Mouse (Mus musculus) embryonic fibroblast, embryonic 13.5 days (primary cell): ENCODE measurements at regions not wholly inside any gene's neighbourhood (a gene's known extent, or its start where the extent isn't known, plus 50 kb on each side); places are given as distances from the start of the nearest gene placed in this dataset.

Experiments
- H3K27ac ChIP-seq: 2 replicates; pipeline ENCODE4 v1.5.1; 2012; ENCODE audit warnings: low read length, control low read depth, inconsistent platforms; ENCODE audit not compliant: insufficient read depth
- H3K4me1 ChIP-seq: 2 replicates; pipeline ENCODE4 v1.6.1; 2011; ENCODE audit warnings: low read length; ENCODE audit not compliant: control insufficient read depth, insufficient read depth
- H3K4me3 ChIP-seq: 2 replicates; pipeline ENCODE4 v1.5.1; 2011; ENCODE audit warnings: mild to moderate bottlenecking, control low read depth, low read length; ENCODE audit not compliant: insufficient read depth
- CTCF ChIP-seq: IDR thresholded peaks from 2 replicates; pipeline ENCODE4 v1.5.1; 2011; ENCODE audit warnings: mild to moderate bottlenecking, control low read depth, low read length, moderate library complexity, borderline replicate concordance; ENCODE audit not compliant: insufficient read depth
- POLR2A ChIP-seq: IDR thresholded peaks from 2 replicates; pipeline ENCODE4 v1.6.1; 2011; ENCODE audit warnings: low read depth, mild to moderate bottlenecking, control low read depth, low read length, moderate library complexity

DNA sequence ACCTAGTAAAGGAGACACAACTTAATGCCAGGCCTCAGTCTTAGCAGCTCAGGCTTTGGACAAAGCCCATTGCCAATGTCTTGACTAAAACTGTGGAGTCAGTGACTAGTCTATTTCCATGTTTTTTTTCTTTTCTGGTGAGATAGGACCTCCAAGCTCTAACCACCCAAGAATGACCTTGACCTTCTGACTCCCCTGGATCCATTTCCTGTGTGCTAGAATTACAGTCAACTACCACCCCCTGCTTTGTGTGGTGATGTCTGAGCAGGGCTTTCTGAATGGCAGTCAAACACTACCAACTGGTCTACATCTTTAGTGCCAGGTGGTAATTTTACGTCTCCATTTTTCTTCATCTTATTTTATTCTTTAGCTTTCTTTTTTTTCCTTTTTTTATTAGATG is 51.3 kb upstream of the Rnf138rt1 start:
- no peak overlapping the region for H3K4me3 ChIP-seq
- no peak for TF ChIP-seq POLR2A
- H3K4me1 ChIP-seq: no peaks in the 10 kb centered on the region
- no peak overlapping the region for H3K27ac ChIP-seq

DNA sequence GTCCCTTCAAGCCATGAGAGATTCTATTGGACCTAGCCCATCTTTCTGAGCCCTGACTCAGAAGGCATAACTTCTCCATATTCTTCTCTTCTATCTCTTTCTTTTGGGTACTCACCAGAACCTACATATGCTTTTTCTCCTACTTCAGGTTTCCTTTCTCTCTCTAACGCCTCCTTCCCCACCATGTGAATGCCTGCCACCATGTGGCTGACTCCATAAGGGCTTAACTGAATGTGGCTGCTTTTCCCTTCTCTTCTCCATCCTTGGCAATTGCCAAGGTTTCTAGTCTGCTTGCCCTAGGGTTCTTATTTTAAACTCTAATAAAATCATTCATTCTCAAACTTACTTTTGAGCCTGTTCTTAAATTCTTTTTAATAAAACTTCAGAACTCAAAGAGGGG is 53.7 kb upstream of the Rnf138rt1 start:
- no peak overlapping the region for H3K4me3 ChIP-seq
- H3K4me1 ChIP-seq: no peaks in the 10 kb centered on the region
- TF ChIP-seq POLR2A: no peak
- peak; percentile 18; the same call in 1 of the 2 replicates for TF ChIP-seq CTCF
- H3K27ac ChIP-seq: no peak overlapping the region

DNA sequence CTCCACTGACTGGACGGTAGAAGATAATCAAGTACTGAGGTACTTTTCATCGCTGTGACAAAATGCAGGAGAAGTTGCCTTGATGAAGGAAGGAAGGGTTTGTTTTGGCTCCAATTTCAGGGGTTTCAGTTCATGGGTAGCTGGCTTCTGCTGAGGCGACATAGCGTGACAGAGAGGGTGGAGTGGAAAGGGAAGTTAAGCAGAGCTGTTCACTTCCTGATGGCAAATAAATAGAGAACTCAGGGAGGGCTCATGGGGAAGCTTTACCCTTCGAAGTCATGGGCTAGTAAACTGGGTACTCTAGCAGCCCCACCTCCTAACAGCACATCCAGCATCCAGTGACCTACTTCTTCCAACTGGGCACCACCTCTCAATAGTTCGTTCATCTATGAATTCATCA is 61.2 kb upstream of the Rnf138rt1 start:
- TF ChIP-seq POLR2A: no peak
- no peak for TF ChIP-seq CTCF
- no peak overlapping the region for H3K4me3 ChIP-seq
- H3K4me1 ChIP-seq: no peaks in the 10 kb centered on the region
- H3K27ac ChIP-seq: no peak overlapping the region

DNA sequence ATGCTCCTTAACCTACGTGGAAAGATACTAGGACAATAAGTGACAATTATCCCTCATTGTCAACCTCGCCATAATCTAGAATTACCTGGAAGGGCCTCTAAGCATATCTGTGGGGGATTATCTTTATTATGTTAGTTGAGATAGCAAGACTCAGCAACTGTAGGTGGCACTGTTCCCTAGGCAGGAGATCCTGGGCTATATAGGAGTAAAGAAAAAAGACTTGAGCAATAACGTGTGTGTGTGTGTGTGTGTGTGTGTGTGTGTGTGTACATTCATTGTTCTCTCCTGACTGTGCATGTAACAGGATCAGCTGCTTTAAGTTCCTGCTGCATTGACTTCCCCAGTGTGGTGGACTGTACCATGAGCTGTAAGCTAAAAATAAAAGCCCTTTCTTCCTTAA is 66.3 kb upstream of the Rnf138rt1 start:
- H3K4me1 ChIP-seq: no peaks in the 10 kb centered on the region
- H3K27ac ChIP-seq: no peak overlapping the region
- TF ChIP-seq POLR2A: no peak
- no peak for TF ChIP-seq CTCF
- H3K4me3 ChIP-seq: no peak overlapping the region

DNA sequence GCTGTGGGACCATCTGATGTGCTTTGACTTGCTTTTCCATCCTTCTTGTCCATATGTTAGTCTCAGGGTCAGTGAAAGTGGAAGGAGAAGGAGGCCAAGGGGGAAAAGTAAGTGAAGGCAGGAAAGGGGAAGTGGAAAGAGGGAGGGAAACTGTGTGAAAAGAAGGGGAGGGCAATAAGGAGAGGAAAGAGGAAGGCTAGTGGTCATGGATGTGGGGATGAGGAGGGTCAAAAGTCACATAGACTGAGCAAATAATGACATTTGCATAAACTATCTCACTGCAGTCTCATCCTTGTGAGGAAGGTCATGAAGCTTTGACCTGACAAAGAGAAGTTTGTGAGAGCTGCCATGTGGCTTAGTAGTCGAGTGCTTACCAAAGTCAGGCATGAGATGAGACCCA is 63.4 kb upstream of the Ap1s2 start:
- Histone ChIP-seq H3K4me3 (no peak overlapping the region), H3K27ac (no peak overlapping the region)
- TF ChIP-seq POLR2A (no peak), CTCF (no peak)

DNA sequence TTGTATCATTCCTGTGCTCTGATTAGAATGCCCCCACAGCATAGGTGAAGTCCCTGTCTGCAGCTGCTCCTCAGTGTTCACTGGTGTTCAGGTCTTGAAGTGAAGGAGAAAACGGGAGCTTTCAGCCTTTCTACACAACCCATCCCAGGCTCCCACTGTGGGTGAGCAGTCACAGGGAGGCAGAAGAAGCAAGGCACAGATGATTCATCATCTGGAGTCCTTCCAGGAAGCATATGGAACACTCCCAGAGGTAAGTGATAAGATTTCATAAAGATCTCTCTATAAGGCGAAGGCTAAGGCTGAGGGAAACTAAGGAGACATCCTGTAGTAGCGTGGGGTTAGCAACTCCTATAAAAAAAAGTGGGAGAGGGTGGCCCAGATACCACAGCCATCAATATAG is 61.9 kb upstream of the Ap1s2 start:
- H3K27ac ChIP-seq: no peak overlapping the region
- TF ChIP-seq CTCF: no peak

More for the DNA sequence above, 63.4 kb upstream of the Ap1s2 start:
- H3K4me1 ChIP-seq: no peaks in the 10 kb centered on the region; the same call in 1 of the 2 replicates

DNA sequence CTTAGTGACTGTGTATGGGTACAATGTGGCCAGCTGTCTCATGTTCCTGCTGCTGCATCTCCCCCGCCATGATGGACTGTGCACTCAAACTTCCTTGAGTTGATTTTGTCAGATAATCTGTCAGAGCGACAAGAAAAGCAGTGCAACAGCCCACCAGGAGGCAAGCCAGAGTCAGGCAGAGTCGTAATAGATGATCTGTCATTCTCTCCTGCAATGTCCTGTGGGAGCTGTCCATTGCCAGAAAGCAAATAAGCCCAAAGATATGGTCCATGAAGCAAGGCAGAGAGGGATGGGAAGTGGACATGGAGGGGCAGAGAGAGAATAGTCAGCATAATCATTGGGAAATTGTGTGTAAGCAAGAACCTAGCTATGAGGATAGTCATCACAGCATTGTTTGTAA is 61.2 kb upstream of the Ap1s2 start:
- Histone ChIP-seq H3K27ac (no peak overlapping the region), H3K4me1 (no peaks in the 10 kb centered on the region; the same call in 1 of the 2 replicates), H3K4me3 (no peak overlapping the region)
- TF ChIP-seq POLR2A: no peak
- no peak for TF ChIP-seq CTCF

More for the DNA sequence above, 61.9 kb upstream of the Ap1s2 start:
- Histone ChIP-seq H3K4me3 (no peak overlapping the region), H3K4me1 (no peaks in the 10 kb centered on the region; the same call in 1 of the 2 replicates)

DNA sequence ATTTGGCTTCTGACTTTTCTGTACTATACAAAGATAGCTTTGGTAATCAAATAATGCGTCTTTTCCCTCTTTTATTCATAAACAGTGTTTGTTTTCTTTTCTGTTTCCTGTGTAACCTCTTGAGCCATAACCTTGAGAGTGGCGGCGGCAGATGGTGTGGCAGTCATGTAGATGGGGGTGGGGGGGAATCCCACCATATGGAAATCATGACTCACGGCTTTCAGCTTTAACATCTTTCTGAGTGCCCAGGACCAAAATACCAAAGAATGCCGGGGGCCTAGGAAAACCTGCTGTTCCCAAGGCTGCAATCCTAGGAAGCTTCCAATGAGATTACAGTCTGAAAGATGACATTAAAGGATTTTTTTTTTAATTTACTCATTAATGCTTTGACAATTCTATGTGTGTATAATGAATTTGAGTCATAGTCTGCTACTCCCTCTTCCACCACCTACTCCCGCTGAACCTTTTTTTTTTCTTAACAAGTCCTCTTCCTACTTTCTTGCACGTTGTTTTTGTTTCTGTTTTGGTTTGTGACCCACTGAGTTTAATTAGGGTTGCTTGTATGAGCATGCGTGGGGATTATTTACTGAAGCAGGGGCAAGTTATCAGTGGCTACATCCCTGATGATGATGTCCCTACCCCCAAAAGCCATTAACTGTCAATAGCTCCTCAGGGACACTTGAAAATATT is 60.2 kb upstream of the Ap1s2 start:
- Histone ChIP-seq H3K4me1 (no peaks in the 10 kb centered on the region; the same call in 1 of the 2 replicates), H3K4me3 (no peak overlapping the region), H3K27ac (no peak overlapping the region)
- TF ChIP-seq CTCF (no peak), POLR2A (no peak)

DNA sequence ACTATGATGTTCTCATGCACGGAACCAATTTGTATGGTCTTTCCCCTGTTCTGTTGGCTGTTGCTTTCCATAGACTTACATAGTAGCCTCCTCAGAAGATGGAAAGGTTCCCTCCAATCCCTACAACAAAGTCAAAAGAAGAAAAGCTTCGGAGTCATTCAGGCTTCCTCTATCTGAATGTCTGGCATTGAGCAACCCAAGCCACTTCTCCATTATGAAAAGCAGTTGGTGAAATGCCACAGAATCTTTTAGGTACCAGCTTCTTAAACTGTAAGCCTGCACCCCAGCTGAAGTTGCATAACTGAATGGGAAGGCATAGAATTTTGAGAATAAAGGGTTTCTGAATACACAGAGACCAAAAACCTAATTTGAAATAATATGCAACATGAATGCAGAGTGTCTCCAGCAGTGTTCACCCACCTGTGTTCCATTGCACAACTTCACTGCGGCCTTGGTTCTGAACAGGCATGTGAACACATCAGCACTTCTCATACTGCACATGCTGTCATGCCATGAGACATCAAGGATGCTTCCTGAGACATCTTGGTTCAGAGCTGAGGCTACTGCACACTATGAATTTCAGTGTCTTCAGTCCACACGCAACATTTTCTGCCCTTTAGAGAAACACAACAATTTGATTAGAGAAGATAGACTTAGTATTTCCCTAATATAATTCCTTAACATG is 57.8 kb upstream of the Ap1s2 start:
- Histone ChIP-seq H3K4me3 (no peak overlapping the region), H3K4me1 (no peaks in the 10 kb centered on the region; the same call in 1 of the 2 replicates), H3K27ac (no peak overlapping the region)
- no peak for TF ChIP-seq POLR2A
- no peak for TF ChIP-seq CTCF

DNA sequence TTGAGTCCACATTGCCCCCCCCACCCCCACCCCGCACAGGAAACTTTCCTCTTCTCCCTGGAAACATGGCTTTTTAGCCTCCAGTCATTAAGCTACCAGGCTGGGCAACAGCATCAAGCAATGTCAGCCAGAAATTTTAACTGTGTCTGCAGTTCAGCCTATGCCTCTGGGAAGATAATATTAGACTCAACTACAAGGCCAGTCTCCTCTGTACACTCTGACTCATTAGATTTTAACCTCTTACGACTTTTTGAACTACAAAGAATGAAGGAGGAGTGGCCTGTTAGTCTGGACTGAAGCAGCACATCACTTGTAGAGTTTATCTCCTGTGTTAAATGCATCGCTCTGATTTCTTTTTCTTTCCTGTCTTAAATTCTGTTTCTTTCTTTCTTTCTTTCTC is 50.3 kb upstream of the Ap1s2 start:
- no peak overlapping the region for H3K4me3 ChIP-seq
- no peaks in the 10 kb centered on the region for H3K4me1 ChIP-seq
- H3K27ac ChIP-seq: peak overlapping the region; percentile 86
- TF ChIP-seq CTCF: no peak
